Mouse (Mus musculus) intestine, embryonic 14.5 days (tissue): ENCODE measurements around the gene Grm7. TPM values are rescaled to one million over a fixed set of nuclear protein-coding genes. Genes with fewer than 3 reads are reported as not detected.

Experiments used
- ATAC-seq: fragments of 200-750 bp; cut with Nextera tagmentation; replicated peaks from 2 replicates; pipeline ENCODE4 v1.8.0; 2017; ENCODE audit warnings: low read depth, moderate number of reproducible peaks, moderate TSS enrichment, moderate library complexity; ENCODE audit not compliant: low FRiP score, low TSS enrichment
- DNase-seq: peaks from one replicate; pipeline ENCODE4 v3.0.0-alpha.2; 2018; ENCODE audit warnings: low spot score
- H3K27ac ChIP-seq: fragments of 300-500 bp; sonication (generic); 2 replicates; pipeline ENCODE4 v1.5.1; 2014; ENCODE audit warnings: low read depth, mild to moderate bottlenecking, control low read depth
- H3K27me3 ChIP-seq: fragments of 300-500 bp; sonication (generic); replicated peaks from 2 replicates; pipeline ENCODE4 v1.6.1; 2014; ENCODE audit warnings: low read length, control low read depth; ENCODE audit not compliant: control insufficient read depth, insufficient read depth
- H3K36me3 ChIP-seq: fragments of 300-500 bp; sonication (generic); 2 replicates; pipeline ENCODE4 v1.6.1; 2014; ENCODE audit warnings: low read length, control low read depth; ENCODE audit not compliant: control insufficient read depth, insufficient read depth
- H3K4me1 ChIP-seq: fragments of 300-500 bp; sonication (generic); replicated peaks from 2 replicates; pipeline ENCODE4 v1.6.1; 2014; ENCODE audit warnings: low read length, control low read depth, mixed read lengths; ENCODE audit not compliant: control insufficient read depth, insufficient read depth
- H3K4me2 ChIP-seq: fragments of 300-500 bp; sonication (generic); 2 replicates; pipeline ENCODE4 v1.6.1; 2014; ENCODE audit warnings: low read length
- H3K4me3 ChIP-seq: fragments of 300-500 bp; sonication (generic); 2 replicates; pipeline ENCODE4 v1.5.1; 2014; ENCODE audit warnings: low read depth, low read length, control low read depth, mixed read lengths
- H3K9ac ChIP-seq: fragments of 300-500 bp; sonication (generic); 2 replicates; pipeline ENCODE4 v1.6.1; 2014; ENCODE audit warnings: mild to moderate bottlenecking, low read length
- H3K9me3 ChIP-seq: fragments of 300-500 bp; sonication (generic); 2 replicates; pipeline ENCODE4 v1.6.1; 2016; ENCODE audit warnings: low read length, control low read depth; ENCODE audit not compliant: control insufficient read depth
- WGBS: fragments of 180-500 bp; shearing (Covaris S2); extraction: QIAGEN DNeasy Blood & Tissue Kit; methylation state at CpG from one replicate; pipeline ENCODE4 v1.1.7; 2014; 5-methylcytosine and 5-hydroxymethylcytosine counted together
- polyA plus RNA-seq: library from polyadenylated mRNA; unstranded; fragments of >200 nt; fragmentation: Nextera tagmentation; extraction: Ambion mirVana; gene quantifications from 2 replicates; pipeline ENCODE4 v1.2.1, GENCODE M21; 2014

Gene Grm7
- polyA plus RNA-seq, 1 experiment from 2014 or later = 2.2 TPM

GRCm38 (mm10) chr6:111512359-111512758, 867.0 kb downstream of the Grm7 start:
- no peaks in the 10 kb centered on the region for H3K4me1 ChIP-seq
- H3K36me3 ChIP-seq = no peaks in the 10 kb centered on the region
- H3K9ac ChIP-seq = no peak overlapping the region
- H3K27ac ChIP-seq = no peak overlapping the region
- H3K27me3 ChIP-seq = no peaks in the 10 kb centered on the region
- WGBS = 64% methylated on average over 2 of the region's 2 CpGs
- no peak overlapping the region for H3K4me2 ChIP-seq
- no peak for DNase-seq
- no peaks in the 10 kb centered on the region for H3K9me3 ChIP-seq
- ATAC-seq = no peak
- H3K4me3 ChIP-seq = no peak overlapping the region

- no peaks in the 10 kb centered on the region for H3K27me3 ChIP-seq
- ATAC-seq = no peak
These were observed 875.8 kb downstream of the Grm7 start for GRCm38 (mm10) chr6:111521229-111521628.

GRCm38 (mm10) chr6:111522122-111522521, 876.7 kb downstream of the Grm7 start:
- H3K9me3 ChIP-seq = no peaks in the 10 kb centered on the region
- no peak overlapping the region for H3K9ac ChIP-seq
- DNase-seq = no peak
- no peak overlapping the region for H3K4me2 ChIP-seq
- no peaks in the 10 kb centered on the region for H3K27me3 ChIP-seq
- H3K4me3 ChIP-seq = no peak overlapping the region
- ATAC-seq = no peak
- H3K4me1 ChIP-seq = no peaks in the 10 kb centered on the region
- no peak overlapping the region for H3K27ac ChIP-seq
- no peaks in the 10 kb centered on the region for H3K36me3 ChIP-seq

More at GRCm38 (mm10) chr6:111521229-111521628, 875.8 kb downstream of the Grm7 start:
- no peaks in the 10 kb centered on the region for H3K36me3 ChIP-seq
- WGBS = 70% methylated on average over 1 of the region's 1 CpGs
- H3K9me3 ChIP-seq = no peaks in the 10 kb centered on the region
- H3K4me2 ChIP-seq = no peak overlapping the region
- H3K4me3 ChIP-seq = no peak overlapping the region
- DNase-seq = no peak
- no peak overlapping the region for H3K27ac ChIP-seq
- no peaks in the 10 kb centered on the region for H3K4me1 ChIP-seq
- no peak overlapping the region for H3K9ac ChIP-seq

GRCm38 (mm10) chr6:111529985-111530384, 884.6 kb downstream of the Grm7 start:
- DNase-seq (no peak), ATAC-seq (no peak)
- H3K4me2 ChIP-seq = no peak overlapping the region
- 71% methylated on average over 2 of the region's 2 CpGs for WGBS
- H3K36me3 ChIP-seq = no peaks in the 10 kb centered on the region
- H3K9me3 ChIP-seq = no peaks in the 10 kb centered on the region
- H3K4me3 ChIP-seq = no peak overlapping the region
- no peaks in the 10 kb centered on the region for H3K4me1 ChIP-seq
- no peak overlapping the region for H3K9ac ChIP-seq
- no peaks in the 10 kb centered on the region for H3K27me3 ChIP-seq
- no peak overlapping the region for H3K27ac ChIP-seq

- ATAC-seq (no peak), DNase-seq (no peak)
- H3K4me2 ChIP-seq = no peak overlapping the region
These were observed 913.2 kb downstream of the Grm7 start for GRCm38 (mm10) chr6:111558588-111558987.

GRCm38 (mm10) chr6:111559459-111559858, 914.1 kb downstream of the Grm7 start:
- WGBS = 74% methylated on average over 3 of the region's 3 CpGs
- no peaks in the 10 kb centered on the region for H3K27me3 ChIP-seq
- no peak overlapping the region for H3K27ac ChIP-seq
- no peaks in the 10 kb centered on the region for H3K36me3 ChIP-seq
- no peak for DNase-seq
- H3K9ac ChIP-seq = no peak overlapping the region
- no peaks in the 10 kb centered on the region for H3K9me3 ChIP-seq
- ATAC-seq = no peak
- no peak overlapping the region for H3K4me3 ChIP-seq
- H3K4me1 ChIP-seq = no peaks in the 10 kb centered on the region
- H3K4me2 ChIP-seq = no peak overlapping the region

More at GRCm38 (mm10) chr6:111558588-111558987, 913.2 kb downstream of the Grm7 start:
- no peaks in the 10 kb centered on the region for H3K4me1 ChIP-seq
- no peaks in the 10 kb centered on the region for H3K27me3 ChIP-seq
- H3K4me3 ChIP-seq = no peak overlapping the region
- H3K9ac ChIP-seq = no peak overlapping the region
- H3K36me3 ChIP-seq = no peaks in the 10 kb centered on the region
- WGBS = 86% methylated on average over 1 of the region's 1 CpGs
- H3K9me3 ChIP-seq = no peaks in the 10 kb centered on the region
- no peak overlapping the region for H3K27ac ChIP-seq

- no peaks in the 10 kb centered on the region for H3K27me3 ChIP-seq
- H3K4me2 ChIP-seq = no peak overlapping the region
- H3K9me3 ChIP-seq = no peaks in the 10 kb centered on the region
- ATAC-seq = no peak
- no peak for DNase-seq
- no peaks in the 10 kb centered on the region for H3K4me1 ChIP-seq
- H3K4me3 ChIP-seq = no peak overlapping the region
- H3K9ac ChIP-seq = no peak overlapping the region
- WGBS = 88% methylated on average over 7 of the region's 7 CpGs
- H3K27ac ChIP-seq = no peak overlapping the region
- H3K36me3 ChIP-seq = no peaks in the 10 kb centered on the region
These were observed 916.0 kb downstream of the Grm7 start for GRCm38 (mm10) chr6:111561347-111561746.

GRCm38 (mm10) chr6:111571471-111572088, 926.2 kb downstream of the Grm7 start:
- no peaks in the 10 kb centered on the region for H3K4me1 ChIP-seq
- H3K27ac ChIP-seq = no peak overlapping the region
- no peak for DNase-seq
- no peak overlapping the region for H3K4me3 ChIP-seq
- H3K9ac ChIP-seq = no peak overlapping the region
- H3K27me3 ChIP-seq = no peaks in the 10 kb centered on the region
- 82% methylated on average over 4 of the region's 4 CpGs for WGBS
- no peak overlapping the region for H3K4me2 ChIP-seq
- H3K9me3 ChIP-seq = no peaks in the 10 kb centered on the region
- ATAC-seq = no peak
- no peaks in the 10 kb centered on the region for H3K36me3 ChIP-seq

GRCm38 (mm10) chr6:111584851-111585250, 939.5 kb downstream of the Grm7 start:
- H3K27me3 ChIP-seq = no peaks in the 10 kb centered on the region
- WGBS = 60% methylated on average over 2 of the region's 2 CpGs
- no peak overlapping the region for H3K27ac ChIP-seq
- DNase-seq (no peak), ATAC-seq (no peak)
- H3K4me2 ChIP-seq = no peak overlapping the region
- H3K36me3 ChIP-seq = no peaks in the 10 kb centered on the region
- H3K4me3 ChIP-seq = no peak overlapping the region
- H3K9me3 ChIP-seq = no peaks in the 10 kb centered on the region
- H3K4me1 ChIP-seq = no peaks in the 10 kb centered on the region
- H3K9ac ChIP-seq = no peak overlapping the region
